Mouse (Mus musculus): ENCODE data around the gene Xpo5.

- TF ChIP-seq GATA1 (IDR thresholded peaks at IDR 0.05; ENCODE audit: borderline replicate concordance, low read length), result no peak
- TF ChIP-seq FLI1 (IDR thresholded peaks at IDR 0.05; ENCODE audit: low read length), result no peak
These were observed 42.0 kb downstream of the Xpo5 start for GRCm38 (mm10) chr17:46244579-46244978.

Measured in megakaryocyte, embryonic 14.5 days (primary cell).